Mouse (Mus musculus): ENCODE measurements around the gene Padi6.

Gene Padi6

GRCm38 (mm10) chr4:140684881-140685303, 57.6 kb downstream of the Padi6 start:
- no peak for DNase-seq (ENCODE audit: low read depth, low spot score)

GRCm38 (mm10) chr4:140684141-140684871, 58.1 kb downstream of the Padi6 start:
- no peak for DNase-seq (ENCODE audit: low read depth, low spot score)

- DNase-seq (ENCODE audit: low read depth, low spot score) = no peak
Measured at GRCm38 (mm10) chr4:140683608-140684007, 58.8 kb downstream of the Padi6 start.

- DNase-seq (ENCODE audit: low read depth, low spot score) = no peak
Measured at GRCm38 (mm10) chr4:140680731-140681397, 61.6 kb downstream of the Padi6 start.

GRCm38 (mm10) chr4:140679723-140680380, 62.6 kb downstream of the Padi6 start:
- DNase-seq (ENCODE audit: low read depth, low spot score) = no peak

- DNase-seq (ENCODE audit: low read depth, low spot score) = no peak
Measured at GRCm38 (mm10) chr4:140679038-140679437, 63.4 kb downstream of the Padi6 start.

Measured in retina, adult 2 months (tissue).